Mouse (Mus musculus): ENCODE measurements around the gene Grid1. TPM values are rescaled to one million over a fixed set of nuclear protein-coding genes. Genes with fewer than 3 reads are reported as not detected.

Gene Grid1
- total RNA-seq, 2 experiments from 2014 or later, result 55.1 to 57.2 TPM

DNA sequence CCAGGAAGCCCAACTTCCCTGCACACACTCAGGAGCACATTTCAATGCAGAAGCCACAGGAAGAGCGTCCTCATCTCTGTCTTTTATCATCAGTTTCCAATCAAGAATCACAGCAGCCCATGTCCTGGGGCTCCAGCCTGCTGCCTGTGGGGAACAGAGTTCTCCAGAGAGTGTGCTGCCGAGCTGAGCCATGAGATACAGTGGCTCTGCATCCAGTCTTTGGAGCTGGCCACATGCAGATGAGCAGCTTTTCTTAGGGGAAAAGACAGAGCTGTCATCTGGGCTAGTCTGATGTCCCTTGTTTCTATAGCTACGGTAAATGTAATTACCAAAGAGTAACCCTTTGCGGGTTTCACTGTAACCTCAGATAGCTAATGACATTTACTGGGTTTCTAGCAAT, 83.9 kb downstream of the Grid1 start:
- no peak for TF ChIP-seq CTCF (conservative IDR thresholded peaks at IDR 0.05)
- Histone ChIP-seq H3K27ac (no peak overlapping the region), H3K4me3 (no peak overlapping the region)
- DNase-seq (ENCODE audit: low spot score in 2 of 2), result no peak

DNA sequence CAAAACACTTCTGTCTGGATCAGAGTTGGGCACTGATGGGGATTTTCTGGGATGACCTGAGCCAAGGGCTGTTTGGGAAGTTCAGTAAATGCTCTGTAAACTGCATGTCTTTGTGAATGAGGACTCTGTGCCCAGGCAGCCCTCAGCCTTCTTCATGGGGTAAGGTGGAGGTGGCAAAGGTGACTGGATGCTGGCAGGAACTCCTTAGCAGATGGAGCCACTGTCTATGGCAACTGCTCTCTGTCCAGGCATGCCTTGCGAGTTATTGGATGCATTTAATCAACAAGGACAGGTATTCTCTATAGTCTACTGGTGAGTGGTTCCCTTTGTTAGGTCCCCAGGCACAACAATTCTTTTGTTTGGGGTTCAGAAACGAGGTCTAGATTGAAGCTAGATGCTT, 85.8 kb downstream of the Grid1 start:
- H3K4me3 ChIP-seq, result no peak overlapping the region
- no peak overlapping the region for H3K27ac ChIP-seq
- DNase-seq (ENCODE audit: low spot score in 2 of 2), result no peak
- no peak for TF ChIP-seq CTCF (conservative IDR thresholded peaks at IDR 0.05)

DNA sequence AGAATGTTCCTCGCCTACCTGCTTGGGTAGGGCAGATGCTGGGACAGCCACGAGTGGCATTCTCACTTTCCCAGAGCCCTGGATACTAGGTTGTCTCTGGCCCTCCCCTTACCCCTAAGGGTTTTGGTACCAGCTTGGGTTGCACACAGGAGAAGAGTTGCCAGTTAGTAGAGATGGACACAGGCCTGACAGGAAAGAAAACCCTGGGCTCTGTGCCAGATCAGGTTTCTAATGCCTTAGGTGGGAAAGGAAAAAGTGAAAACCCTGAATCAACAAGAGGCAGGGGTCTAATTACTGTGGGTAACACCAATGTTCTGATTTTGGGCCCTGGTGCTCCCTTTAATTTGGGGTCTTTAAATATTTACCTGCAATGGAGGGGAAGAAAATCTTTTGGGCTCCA, 88.5 kb downstream of the Grid1 start:
- no peak for TF ChIP-seq CTCF (conservative IDR thresholded peaks at IDR 0.05)
- Histone ChIP-seq H3K27ac (no peak overlapping the region), H3K4me3 (no peak overlapping the region)
- no peak for DNase-seq (ENCODE audit: low spot score in 2 of 2)

- TF ChIP-seq CTCF (conservative IDR thresholded peaks at IDR 0.05), result no peak
- Histone ChIP-seq H3K27ac (no peak overlapping the region), H3K4me3 (no peak overlapping the region)
- no peak for DNase-seq (ENCODE audit: low spot score in 2 of 2)
These were observed 88.9 kb downstream of the Grid1 start for GRCm38 (mm10) chr14:34908804-34909203.

DNA sequence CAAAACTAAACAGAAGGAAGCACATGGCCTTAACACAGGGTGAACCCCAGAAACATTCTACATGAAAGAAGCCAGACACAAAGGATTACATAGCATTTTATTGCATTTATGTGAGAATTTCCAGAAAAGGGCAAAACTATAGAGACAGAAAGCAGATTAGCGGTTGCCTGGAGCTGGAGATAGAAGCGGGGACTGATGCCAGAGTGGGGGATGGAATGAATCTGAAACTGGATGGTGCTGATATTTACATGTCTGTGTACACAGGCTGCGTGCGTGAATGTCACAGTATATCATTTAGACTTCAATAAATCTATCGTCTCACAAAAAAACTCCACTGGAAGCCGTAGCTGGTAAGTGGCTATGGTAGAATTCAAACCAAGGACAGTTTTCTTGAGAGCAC, 96.4 kb downstream of the Grid1 start:
- H3K4me3 ChIP-seq, result no peak overlapping the region
- no peak for TF ChIP-seq CTCF (conservative IDR thresholded peaks at IDR 0.05)
- DNase-seq (ENCODE audit: low spot score in 2 of 2), result no peak
- H3K27ac ChIP-seq, result no peak overlapping the region

DNA sequence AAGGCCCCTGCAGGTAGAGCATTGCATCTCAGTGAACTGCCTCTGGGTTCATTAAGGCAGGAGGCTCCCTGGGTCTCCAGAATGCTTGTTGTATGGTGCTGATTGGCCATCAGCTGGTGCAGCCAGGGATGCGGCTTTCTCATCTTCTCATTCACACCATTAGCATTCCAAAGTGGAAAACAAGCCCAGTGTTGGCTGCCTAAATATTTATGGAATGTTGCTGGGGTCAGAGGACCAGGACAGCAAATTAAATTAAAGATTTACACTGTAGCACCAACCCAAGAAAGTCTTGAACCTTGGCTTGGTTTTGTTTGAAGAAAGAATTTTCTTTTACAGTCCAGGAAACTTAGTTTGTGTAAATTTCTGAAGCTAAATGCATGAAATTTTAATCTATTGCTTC, 97.2 kb downstream of the Grid1 start:
- TF ChIP-seq CTCF (conservative IDR thresholded peaks at IDR 0.05), result no peak
- DNase-seq (ENCODE audit: low spot score in 2 of 2), result no peak
- no peak overlapping the region for H3K4me3 ChIP-seq
- no peak overlapping the region for H3K27ac ChIP-seq

DNA sequence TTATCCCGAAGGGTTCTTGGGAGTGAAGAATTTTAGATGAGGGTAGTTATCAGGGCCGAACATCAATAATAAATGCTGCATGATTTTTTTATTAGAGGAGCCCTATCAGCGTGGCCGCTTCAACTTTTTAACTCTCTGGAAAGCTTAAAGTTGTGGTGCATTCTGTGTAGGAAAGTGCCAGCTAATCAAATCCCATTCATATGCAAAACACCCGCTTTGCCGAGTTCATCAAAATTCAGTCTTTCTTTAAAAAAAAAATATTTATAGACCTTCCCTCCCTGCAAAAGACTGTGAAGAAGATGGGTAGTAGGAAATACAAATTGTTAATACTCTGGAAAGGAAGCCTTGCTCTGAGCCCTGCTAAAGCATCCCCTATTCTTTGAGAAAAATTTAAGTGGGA, 99.3 kb downstream of the Grid1 start:
- no peak for TF ChIP-seq CTCF (conservative IDR thresholded peaks at IDR 0.05)
- DNase-seq (ENCODE audit: low spot score in 2 of 2), result no peak
- no peak overlapping the region for H3K27ac ChIP-seq
- H3K4me3 ChIP-seq, result no peak overlapping the region

DNA sequence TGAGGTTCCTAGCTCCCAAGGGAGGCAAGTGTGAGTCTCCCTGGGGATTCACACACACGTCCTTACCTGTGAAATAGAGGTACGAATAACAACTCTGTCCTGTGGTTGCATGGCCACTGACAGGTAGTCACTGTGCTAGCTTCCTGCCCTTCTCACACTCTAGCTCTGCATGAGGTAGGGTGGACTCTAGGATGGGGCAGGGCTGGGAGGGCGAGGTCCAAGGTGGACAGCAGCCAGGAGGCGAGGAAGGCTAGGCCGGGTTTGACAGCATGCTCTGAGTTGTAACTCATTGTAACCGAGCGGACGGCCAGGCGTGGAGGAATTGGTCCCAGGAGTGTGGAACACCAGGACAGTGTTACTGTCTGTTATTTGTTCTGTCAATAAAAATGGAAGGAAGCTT, 101.4 kb downstream of the Grid1 start:
- no peak for TF ChIP-seq CTCF (conservative IDR thresholded peaks at IDR 0.05)
- no peak overlapping the region for H3K4me3 ChIP-seq
- no peak for DNase-seq (ENCODE audit: low spot score in 2 of 2)
- H3K27ac ChIP-seq, result no peak overlapping the region

DNA sequence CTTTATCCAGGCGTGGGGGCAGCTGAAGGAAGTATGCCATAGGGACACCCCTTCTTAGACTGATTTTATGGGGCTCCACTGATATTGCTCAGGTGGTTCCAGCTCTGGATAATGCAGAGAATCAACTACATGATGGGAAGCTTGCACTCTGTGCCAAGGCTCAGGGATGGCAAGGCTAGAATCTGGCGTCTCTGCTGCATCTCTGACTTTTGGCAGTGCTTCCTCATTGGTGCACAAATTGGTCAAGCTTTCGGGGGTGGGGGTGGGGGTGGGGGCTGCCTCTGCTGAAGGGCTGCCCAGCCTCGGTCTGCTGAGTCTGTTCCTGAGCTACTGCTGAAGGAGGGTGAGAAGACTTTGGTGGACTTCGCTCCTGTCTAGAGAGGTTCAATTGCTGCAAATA, 105.1 kb downstream of the Grid1 start:
- Histone ChIP-seq H3K4me3 (no peak overlapping the region), H3K27ac (no peak overlapping the region)
- no peak for TF ChIP-seq CTCF (conservative IDR thresholded peaks at IDR 0.05)
- DNase-seq (ENCODE audit: low spot score in 2 of 2), result no peak

DNA sequence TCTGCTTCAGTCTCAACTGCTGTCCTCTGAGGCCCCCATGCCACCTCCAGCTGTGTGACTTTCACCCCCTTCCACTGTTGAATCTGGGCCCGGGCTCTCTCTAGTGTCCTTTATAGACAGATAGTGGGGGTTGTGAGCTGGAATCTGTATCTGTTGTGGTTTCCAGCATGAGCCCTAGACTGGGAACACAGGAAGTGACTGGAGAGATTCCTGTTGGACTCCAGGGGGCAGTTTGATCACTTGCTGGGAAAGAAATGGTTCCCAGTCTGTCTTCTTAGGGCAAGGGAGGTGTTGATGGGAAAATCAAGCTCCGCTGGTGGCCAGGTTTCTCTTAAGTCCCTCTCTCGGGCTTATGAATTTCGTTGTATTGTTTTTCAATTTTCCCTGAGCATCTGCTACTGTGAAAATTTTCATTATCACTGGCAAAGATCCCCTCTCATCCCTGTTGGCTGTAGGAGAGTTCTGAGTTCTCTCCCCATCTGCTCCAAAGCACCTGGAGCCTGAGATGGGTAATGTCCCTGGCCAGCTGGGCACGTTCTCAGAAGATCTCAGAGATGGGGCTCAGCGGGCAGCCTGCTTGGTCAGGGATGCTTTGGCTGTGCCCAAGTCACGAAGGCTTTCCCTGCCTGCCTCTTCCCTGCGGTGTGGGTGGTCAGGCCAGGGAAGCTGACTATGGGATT, 110.3 kb downstream of the Grid1 start:
- Histone ChIP-seq H3K4me3 (no peak overlapping the region), H3K27ac (peak overlapping the region; percentile 78)
- peak; percentile 49 for TF ChIP-seq CTCF (conservative IDR thresholded peaks at IDR 0.05)
- DNase-seq (ENCODE audit: low spot score in 2 of 2), result peak; percentile 26 to 36

DNA sequence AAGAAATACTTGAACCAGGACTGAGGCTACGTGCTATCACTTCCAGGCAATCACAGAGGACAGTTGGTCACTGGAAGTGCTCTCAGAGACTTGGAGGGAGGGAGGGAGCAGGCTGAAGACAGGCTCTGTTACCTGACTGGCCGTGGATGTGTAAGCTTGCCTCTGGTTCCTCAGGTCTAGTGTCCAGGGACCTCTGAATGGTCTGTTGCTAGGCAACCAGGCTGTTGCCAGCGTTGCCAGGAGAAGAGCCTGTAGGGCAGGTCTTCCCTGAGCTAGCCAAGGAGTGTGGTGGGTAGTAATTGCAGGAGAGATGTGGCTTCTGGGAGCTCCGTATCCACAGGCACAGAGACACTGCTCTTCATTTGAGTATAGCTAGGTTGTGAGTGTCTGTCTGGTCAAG, 113.3 kb downstream of the Grid1 start:
- no peak overlapping the region for H3K4me3 ChIP-seq
- H3K27ac ChIP-seq, result no peak overlapping the region
- DNase-seq (ENCODE audit: low spot score in 2 of 2), result no peak
- TF ChIP-seq CTCF (conservative IDR thresholded peaks at IDR 0.05), result no peak

GRCm38 (mm10) chr14:34936192-34936770, 116.4 kb downstream of the Grid1 start:
- no peak for TF ChIP-seq CTCF (conservative IDR thresholded peaks at IDR 0.05)
- peak; percentile 37 to 48 for DNase-seq (ENCODE audit: low spot score in 2 of 2)
- 0 out of 2 replicates have a peak overlapping the region, but pooled peaks have one; percentile 15 for H3K27ac ChIP-seq
- H3K4me3 ChIP-seq, result peak overlapping the region; percentile 21; the same call in 1 of the 2 replicates

- DNase-seq (ENCODE audit: low spot score in 2 of 2), result peak; percentile 68 to 73
- Histone ChIP-seq H3K27ac (peak overlapping the region; percentile 79), H3K4me3 (no peak overlapping the region)
- TF ChIP-seq CTCF (conservative IDR thresholded peaks at IDR 0.05), result no peak
These were observed 124.6 kb downstream of the Grid1 start for GRCm38 (mm10) chr14:34944390-34944979.
